Mouse (Mus musculus) CH12.LX (cell line): ENCODE measurements at regions not wholly inside any gene's neighbourhood (a gene's known extent, or its start where the extent isn't known, plus 50 kb on each side); places are given as distances from the start of the nearest gene placed in this dataset.

Experiments
- CHD2 ChIP-seq: IDR thresholded peaks from 2 replicates; pipeline ENCODE4 v1.6.1; 2011; ENCODE audit warnings: low read length, improper control_type of control experiment
- CTCF ChIP-seq, 2 experiments: IDR thresholded peaks in 1 of 2; conservative IDR thresholded peaks in 1 of 2; 2 replicates each; pipeline ENCODE4 v1.5.1; 2011 to 2012; ENCODE audit warnings: low read depth in 2 of 2, low read length in 2 of 2, improper control_type of control experiment in 1 of 2, inconsistent platforms in 1 of 2, mild to moderate bottlenecking in 1 of 2, moderate library complexity in 1 of 2
- EP300 ChIP-seq: IDR thresholded peaks from 2 replicates; pipeline ENCODE4 v1.6.1; 2011; ENCODE audit warnings: low read length, improper control_type of control experiment
- MEF2A ChIP-seq: IDR thresholded peaks from 2 replicates; pipeline ENCODE4 v1.6.1; 2014; ENCODE audit warnings: low read depth, mild to moderate bottlenecking, inconsistent platforms, low read length, improper control_type of control experiment, borderline replicate concordance
- NRF1 ChIP-seq: IDR thresholded peaks from 2 replicates; pipeline ENCODE4 v1.6.1; 2014; ENCODE audit warnings: low read depth, mild to moderate bottlenecking, inconsistent platforms, low read length, improper control_type of control experiment, moderate library complexity
- POLR2A ChIP-seq: IDR thresholded peaks from 2 replicates; pipeline ENCODE4 v1.6.1; 2011; ENCODE audit warnings: low read depth, mild to moderate bottlenecking, improper control_type of control experiment, low read length
- USF1 ChIP-seq: IDR thresholded peaks from 2 replicates; pipeline ENCODE4 v1.6.1; 2014; ENCODE audit warnings: low read depth, mild to moderate bottlenecking, inconsistent platforms, low read length, improper control_type of control experiment
- ZKSCAN1 ChIP-seq: IDR thresholded peaks from 2 replicates; pipeline ENCODE4 v1.6.1; 2012; ENCODE audit warnings: low read depth, inconsistent platforms, low read length, improper control_type of control experiment, borderline replicate concordance
- ZMIZ1 ChIP-seq: IDR thresholded peaks from 2 replicates; pipeline ENCODE4 v1.6.1; 2012; ENCODE audit warnings: low read depth, mild to moderate bottlenecking, inconsistent platforms, low read length, improper control_type of control experiment
- ZNF384 ChIP-seq: IDR thresholded peaks from 2 replicates; pipeline ENCODE4 v1.6.1; 2012; ENCODE audit warnings: low read depth, low read length, improper control_type of control experiment, inconsistent platforms

GRCm38 (mm10) chr14:98417719-98418118 is 248.2 kb upstream of the Dach1 start:
- TF ChIP-seq CTCF (conservative IDR thresholded peaks at IDR 0.05 in 1 of 2, IDR thresholded peaks at IDR 0.05 in 1 of 2; ENCODE audit: low read depth in 2 of 2, low read length in 2 of 2) (no peak), USF1 (no peak), ZKSCAN1 (no peak), CHD2 (no peak), ZNF384 (no peak), ZMIZ1 (no peak), NRF1 (no peak), POLR2A (no peak), EP300 (no peak), MEF2A (no peak)
